Mouse (Mus musculus): ENCODE measurements around the gene Gmfb.

GRCm38 (mm10) chr14:46770036-46770435, 52.0 kb downstream of the Gmfb start:
- no peak for TF ChIP-seq CTCF (IDR thresholded peaks at IDR 0.05; ENCODE audit: control insufficient read depth, insufficient read depth, low read length)
- TF ChIP-seq POLR2A (IDR thresholded peaks at IDR 0.05; ENCODE audit: borderline replicate concordance, control insufficient read depth, low read depth, low read length), result no peak
